ENCODE assay signal across 16 mouse cellular contexts in the genomic region with DNA sequence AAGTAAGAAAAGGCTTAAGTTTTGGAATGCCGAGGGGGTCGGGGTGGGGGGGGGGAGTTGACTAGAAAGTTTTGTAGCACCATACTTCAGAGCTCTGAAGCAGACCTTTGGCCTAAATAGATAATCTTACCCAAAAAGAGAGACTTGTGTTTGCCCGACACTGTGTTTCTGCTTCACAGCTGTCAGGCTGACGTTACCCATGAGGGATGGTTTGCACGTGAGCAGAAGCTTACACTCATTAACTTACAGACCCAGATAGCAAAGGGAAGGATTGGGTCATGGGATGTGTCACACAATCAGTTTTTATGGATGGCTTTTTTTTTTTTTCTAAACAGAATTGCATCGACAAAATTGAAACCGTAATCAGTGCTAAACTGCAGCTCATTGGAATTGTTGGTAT. TPM values are rescaled to one million over a fixed set of nuclear protein-coding genes. Genes with fewer than 3 reads are reported as not detected.
"Had no signal": no experiment of that assay in that cellular context is flagged by ENCODE, and none has a peak within 500 bp of the region (broad histone marks: within the 10 kb centered on the region; RNA-seq: fewer than 3 reads in every experiment).

No protein-coding gene starts in this region.

- H3K27ac ChIP-seq: neural tube, embryonic 12.5 days; stomach, embryonic 15.5 days; stomach, postnatal 0 days had no signal

- H3K4me2 ChIP-seq: lung, embryonic 14.5 days; midbrain, embryonic 11.5 days; midbrain, embryonic 13.5 days; midbrain, embryonic 15.5 days; neural tube, embryonic 12.5 days; stomach, embryonic 15.5 days had no signal

- H3K27me3 ChIP-seq: midbrain, embryonic 13.5 days; midbrain, embryonic 15.5 days; neural tube, embryonic 12.5 days; stomach, embryonic 15.5 days had no signal

- H3K9me3 ChIP-seq: midbrain, embryonic 13.5 days; midbrain, embryonic 15.5 days; neural tube, embryonic 12.5 days; stomach, embryonic 15.5 days had no signal

- DNase-seq: lung, adult 18-20 months; lung, embryonic 14.5 days; lung, postnatal 10 days; lung, postnatal 4 days; right cerebral cortex, postnatal 14 days; thymus, adult 2 months; thymus, postnatal 25 days; thymus, postnatal 4 days had no signal

- H3K4me3 ChIP-seq: midbrain, embryonic 13.5 days; midbrain, embryonic 15.5 days; neural tube, embryonic 12.5 days; stomach, embryonic 15.5 days had no signal

- H3K9ac ChIP-seq: lung, embryonic 14.5 days; midbrain, embryonic 13.5 days; midbrain, embryonic 15.5 days; neural tube, embryonic 12.5 days; stomach, embryonic 15.5 days had no signal

RNA-seq across cellular contexts. Expression of gene Tshb, which starts 17.7 kb away (rescaled TPM):
- polyA plus RNA-seq: spleen, adult 2 months; thymus, adult 2 months; urinary bladder, adult 2 months had no signal
